Mouse (Mus musculus): ENCODE measurements around the gene Hpcal1.
A peak's percentile ranks its signal among the peaks of the same experiment; 100 is the strongest.
"Not testable (repeated sequence)": the region's sequence is repeated elsewhere in the genome, so short reads cannot be mapped to it uniquely, and the experiment has no call there.

The Hpcal1 gene

GRCm38 (mm10) chr12:17791111-17791510 lies 100.5 kb downstream of the Hpcal1 start:
- DNase-seq: no peak

- DNase-seq: no peak
These were observed 102.1 kb downstream of the Hpcal1 start for GRCm38 (mm10) chr12:17792756-17793155.

- DNase-seq: peak; percentile 83 to 85
These were observed 105.1 kb downstream of the Hpcal1 start for GRCm38 (mm10) chr12:17795660-17796278.

GRCm38 (mm10) chr12:17798261-17798660 lies 107.6 kb downstream of the Hpcal1 start:
- DNase-seq: not testable (repeated sequence)

GRCm38 (mm10) chr12:17808542-17808941 lies 117.9 kb downstream of the Hpcal1 start:
- peak; percentile 74 to 82 for DNase-seq

GRCm38 (mm10) chr12:17835279-17835678 lies 144.6 kb downstream of the Hpcal1 start:
- DNase-seq: not testable (repeated sequence)

Data from kidney, postnatal 4 days (tissue).